Mouse (Mus musculus): ENCODE results near the gene Egfl6. TPM values are rescaled to one million over a fixed set of nuclear protein-coding genes. Genes with fewer than 3 reads are reported as not detected.

The Egfl6 gene
- 0.49 and 0.70 TPM in 2 replicates for total RNA-seq (2017)

- ATAC-seq (ENCODE audit: extremely low read depth, insufficient number of reproducible peaks, low FRiP score, poor library complexity, severe bottlenecking): peak; percentile 73
Measured at GRCm38 (mm10) chrX:166584947-166585824, at the start of gene Egfl6. TSS of gene Egfl6 (minus strand) at chrX:166585720.

- ATAC-seq (ENCODE audit: extremely low read depth, insufficient number of reproducible peaks, low FRiP score, poor library complexity, severe bottlenecking): peak; percentile 55; the same call in 1 of the 2 replicates
Measured at GRCm38 (mm10) chrX:166626866-166627570, 41.5 kb upstream of the Egfl6 start.

GRCm38 (mm10) chrX:166626174-166626573 lies 40.7 kb upstream of the Egfl6 start:
- ATAC-seq (ENCODE audit: extremely low read depth, insufficient number of reproducible peaks, low FRiP score, poor library complexity, severe bottlenecking): no peak

GRCm38 (mm10) chrX:166623176-166623575 lies 37.7 kb upstream of the Egfl6 start:
- ATAC-seq (ENCODE audit: extremely low read depth, insufficient number of reproducible peaks, low FRiP score, poor library complexity, severe bottlenecking): no peak

GRCm38 (mm10) chrX:166621560-166622301 lies 36.2 kb upstream of the Egfl6 start:
- ATAC-seq (ENCODE audit: extremely low read depth, insufficient number of reproducible peaks, low FRiP score, poor library complexity, severe bottlenecking): no peak

- no peak for ATAC-seq (ENCODE audit: extremely low read depth, insufficient number of reproducible peaks, low FRiP score, poor library complexity, severe bottlenecking)
Measured at GRCm38 (mm10) chrX:166620900-166621299, 35.4 kb upstream of the Egfl6 start.

GRCm38 (mm10) chrX:166619084-166619483 lies 33.6 kb upstream of the Egfl6 start:
- ATAC-seq (ENCODE audit: extremely low read depth, insufficient number of reproducible peaks, low FRiP score, poor library complexity, severe bottlenecking): no peak

GRCm38 (mm10) chrX:166615191-166615590 lies 29.7 kb upstream of the Egfl6 start:
- no peak for ATAC-seq (ENCODE audit: extremely low read depth, insufficient number of reproducible peaks, low FRiP score, poor library complexity, severe bottlenecking)

GRCm38 (mm10) chrX:166576111-166576510 lies 9.4 kb downstream of the Egfl6 start:
- no peak for ATAC-seq (ENCODE audit: extremely low read depth, insufficient number of reproducible peaks, low FRiP score, poor library complexity, severe bottlenecking)

GRCm38 (mm10) chrX:166565983-166566382 lies 19.5 kb downstream of the Egfl6 start:
- no peak for ATAC-seq (ENCODE audit: extremely low read depth, insufficient number of reproducible peaks, low FRiP score, poor library complexity, severe bottlenecking)

GRCm38 (mm10) chrX:166565401-166565800 lies 20.1 kb downstream of the Egfl6 start:
- ATAC-seq (ENCODE audit: extremely low read depth, insufficient number of reproducible peaks, low FRiP score, poor library complexity, severe bottlenecking): no peak

- no peak for ATAC-seq (ENCODE audit: extremely low read depth, insufficient number of reproducible peaks, low FRiP score, poor library complexity, severe bottlenecking)
Measured at GRCm38 (mm10) chrX:166564900-166565299, 20.6 kb downstream of the Egfl6 start.

- no peak for ATAC-seq (ENCODE audit: extremely low read depth, insufficient number of reproducible peaks, low FRiP score, poor library complexity, severe bottlenecking)
Measured at GRCm38 (mm10) chrX:166559333-166559732, 26.2 kb downstream of the Egfl6 start.

- no peak for ATAC-seq (ENCODE audit: extremely low read depth, insufficient number of reproducible peaks, low FRiP score, poor library complexity, severe bottlenecking)
Measured at GRCm38 (mm10) chrX:166552355-166552754, 33.2 kb downstream of the Egfl6 start.

GRCm38 (mm10) chrX:166546495-166546894 lies 39.0 kb downstream of the Egfl6 start:
- no peak for ATAC-seq (ENCODE audit: extremely low read depth, insufficient number of reproducible peaks, low FRiP score, poor library complexity, severe bottlenecking)

GRCm38 (mm10) chrX:166535138-166535537 lies 50.4 kb downstream of the Egfl6 start:
- ATAC-seq (ENCODE audit: extremely low read depth, insufficient number of reproducible peaks, low FRiP score, poor library complexity, severe bottlenecking): no peak

GRCm38 (mm10) chrX:166533432-166533831 lies 52.1 kb downstream of the Egfl6 start:
- ATAC-seq (ENCODE audit: extremely low read depth, insufficient number of reproducible peaks, low FRiP score, poor library complexity, severe bottlenecking): no peak

- ATAC-seq (ENCODE audit: extremely low read depth, insufficient number of reproducible peaks, low FRiP score, poor library complexity, severe bottlenecking): no peak
Measured at GRCm38 (mm10) chrX:166531671-166532070, 53.8 kb downstream of the Egfl6 start.

- no peak for ATAC-seq (ENCODE audit: extremely low read depth, insufficient number of reproducible peaks, low FRiP score, poor library complexity, severe bottlenecking)
Measured at GRCm38 (mm10) chrX:166528126-166528525, 57.4 kb downstream of the Egfl6 start.

Measured in neutrophil, adult 5-6 weeks (primary cell).